Mouse (Mus musculus): ENCODE data around the gene Itpr2.

DNA sequence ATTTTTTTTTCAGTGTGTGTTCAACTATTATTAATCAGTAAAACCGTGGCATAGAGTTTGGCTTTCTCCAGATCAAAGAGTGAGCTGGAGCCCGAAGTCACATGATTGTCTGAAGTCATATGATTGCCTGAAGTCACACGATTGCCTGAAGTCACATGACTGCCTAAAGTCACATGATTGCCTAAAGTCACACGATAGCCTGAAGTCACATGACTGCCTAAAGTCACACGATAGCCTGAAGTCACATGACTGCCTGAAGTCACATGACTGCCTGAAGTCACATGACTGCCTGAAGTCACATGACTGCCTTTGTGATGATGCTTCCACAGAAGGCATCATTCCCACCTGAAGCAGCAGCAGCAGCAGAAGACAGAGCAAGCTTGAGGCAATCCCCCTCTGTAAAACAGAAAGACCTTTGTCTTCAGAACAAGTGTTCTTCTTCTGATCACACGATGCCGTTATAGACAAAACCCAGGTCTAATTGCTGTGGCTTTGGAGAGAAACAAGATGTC is 304.1 kb downstream of the Itpr2 start:
- TF ChIP-seq CTCF (IDR thresholded peaks at IDR 0.05; ENCODE audit: borderline replicate concordance, insufficient read depth, low read depth, low read length) (no peak), POLR2A (IDR thresholded peaks at IDR 0.05; ENCODE audit: borderline replicate concordance, insufficient read depth, low read length) (no peak)

Measured in cerebellum, adult 2 months (tissue).